Mouse (Mus musculus) C2C12 (cell line): ENCODE measurements around the gene 1500009C09Rik. TPM values are rescaled to one million over a fixed set of nuclear protein-coding genes. Genes with fewer than 3 reads are reported as not detected.
"Not testable (repeated sequence)": the region's sequence is repeated elsewhere in the genome, so short reads cannot be mapped to it uniquely, and the experiment has no call there.

Source experiments
- H3K27me3 ChIP-seq: one replicate; pipeline ENCODE4 v1.6.1; 2011; ENCODE audit not compliant: control insufficient read depth, insufficient read depth, insufficient read length
- H3K36me3 ChIP-seq: one replicate; pipeline ENCODE4 v1.6.1; 2011; ENCODE audit not compliant: control insufficient read depth, insufficient read depth
- H3K4me3 ChIP-seq: one replicate; pipeline ENCODE4 v1.5.1; 2011; ENCODE audit warnings: mild to moderate bottlenecking, control low read depth; ENCODE audit not compliant: poor library complexity, insufficient read depth, severe bottlenecking
- H3K79me2 ChIP-seq: one replicate; pipeline ENCODE4 v1.6.1; 2011; ENCODE audit not compliant: control insufficient read depth, insufficient read depth
- H3K79me3 ChIP-seq: one replicate; pipeline ENCODE4 v1.6.1; 2011; ENCODE audit warnings: low read depth, control low read depth
- H3ac ChIP-seq: one replicate; pipeline ENCODE3; 2011; ENCODE audit warnings: low read depth; ENCODE audit not compliant: control insufficient read depth, insufficient read length
- CEBPB ChIP-seq: IDR thresholded peaks from one replicate; pipeline ENCODE4 v1.6.1; 2011; ENCODE audit warnings: low read depth, mild to moderate bottlenecking, control low read depth, moderate library complexity
- CTCF ChIP-seq: IDR thresholded peaks from one replicate; pipeline ENCODE4 v1.5.1; 2011; ENCODE audit not compliant: control insufficient read depth, insufficient read depth, insufficient read length
- FOSL1 ChIP-seq: IDR thresholded peaks from one replicate; pipeline ENCODE4 v1.8.0; 2011; ENCODE audit warnings: mild to moderate bottlenecking, low read length; ENCODE audit not compliant: poor library complexity, insufficient read depth, severe bottlenecking
- MAX ChIP-seq: IDR thresholded peaks from one replicate; pipeline ENCODE4 v1.6.1; 2011; ENCODE audit warnings: mild to moderate bottlenecking, control low read depth
- MYOD1 ChIP-seq: IDR thresholded peaks from one replicate; pipeline ENCODE4 v1.6.1; 2011; ENCODE audit warnings: low read depth; ENCODE audit not compliant: control insufficient read depth, insufficient read length
- MYOG ChIP-seq: IDR thresholded peaks from one replicate; pipeline ENCODE4 v1.6.1; 2011; ENCODE audit not compliant: control insufficient read depth, insufficient read length; ENCODE audit errors: extremely low read depth
- USF1 ChIP-seq: IDR thresholded peaks from one replicate; pipeline ENCODE4 v1.6.1; 2011; ENCODE audit warnings: low read depth, mild to moderate bottlenecking, control low read depth, moderate library complexity
- polyA plus RNA-seq: library from polyadenylated mRNA; unstranded; fragments of >200 nt; fragmentation: generic; extraction: Trizol; gene quantifications from one replicate; pipeline ENCODE4 v1.2.1, GENCODE M21; 2012; ENCODE audit warnings: missing spikeins

The 1500009C09Rik gene
- polyA plus RNA-seq, 1 experiment: not detected

DNA sequence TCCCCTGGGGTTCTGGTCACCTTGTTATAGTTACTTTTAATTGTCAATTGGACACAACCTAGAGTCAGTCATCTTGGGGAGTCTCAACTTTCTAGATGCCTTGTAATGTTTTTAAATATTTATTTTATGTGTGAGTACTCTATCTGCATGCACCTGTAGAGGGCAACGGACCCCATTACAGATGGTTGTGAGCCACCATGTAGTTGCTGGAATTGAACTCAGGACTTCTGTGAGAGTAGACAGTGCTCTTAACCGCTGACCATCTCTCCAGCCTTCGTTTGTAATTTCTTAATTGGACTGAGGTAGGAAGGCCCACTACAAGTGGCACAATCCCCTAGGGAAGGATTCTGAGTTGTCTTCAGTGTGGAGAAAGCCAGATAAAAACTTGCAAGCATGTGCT is 8.9 kb upstream of the 1500009C09Rik start:
- TF ChIP-seq MYOG (no peak), USF1 (no peak), FOSL1 (no peak), CEBPB (no peak), CTCF (no peak), MAX (no peak), MYOD1 (no peak)
- H3ac ChIP-seq: peak overlapping the region; percentile 85
- peak overlapping the region; percentile 58 for H3K4me3 ChIP-seq
- no peaks in the 10 kb centered on the region for H3K79me3 ChIP-seq
- no peaks in the 10 kb centered on the region for H3K27me3 ChIP-seq
- H3K79me2 ChIP-seq: no peaks in the 10 kb centered on the region
- peaks cover 6% of the 10 kb centered on the region for H3K36me3 ChIP-seq

- Histone ChIP-seq H3K4me3 (peak overlapping the region; percentile 58), H3K27me3 (no peaks in the 10 kb centered on the region), H3K79me2 (no peaks in the 10 kb centered on the region), H3K79me3 (no peaks in the 10 kb centered on the region), H3K36me3 (peaks cover 2% of the 10 kb centered on the region), H3ac (peak overlapping the region; percentile 85)
- TF ChIP-seq CTCF (no peak), MYOG (no peak), FOSL1 (no peak), MYOD1 (no peak), CEBPB (no peak), MAX (no peak), USF1 (no peak)
These were observed 8.5 kb upstream of the 1500009C09Rik start for GRCm38 (mm10) chr15:82243742-82244114.

- H3K79me2 ChIP-seq: no peaks in the 10 kb centered on the region
- TF ChIP-seq MAX (peak; percentile 56), CTCF (no peak)
- peak within 1 kb of the TSS; percentile 58 for H3K4me3 ChIP-seq
- no peaks in the 10 kb centered on the region for H3K79me3 ChIP-seq
- H3K36me3 ChIP-seq: no peaks in the 10 kb centered on the region
- no peaks in the 10 kb centered on the region for H3K27me3 ChIP-seq
- H3ac ChIP-seq: peak within 1 kb of the TSS; percentile 85
These were observed 7.9 kb upstream of the 1500009C09Rik start, which contains the start of gene Cenpm for GRCm38 (mm10) chr15:82244115-82244804. Cenpm (minus strand) TSS chr15:82244748.

DNA sequence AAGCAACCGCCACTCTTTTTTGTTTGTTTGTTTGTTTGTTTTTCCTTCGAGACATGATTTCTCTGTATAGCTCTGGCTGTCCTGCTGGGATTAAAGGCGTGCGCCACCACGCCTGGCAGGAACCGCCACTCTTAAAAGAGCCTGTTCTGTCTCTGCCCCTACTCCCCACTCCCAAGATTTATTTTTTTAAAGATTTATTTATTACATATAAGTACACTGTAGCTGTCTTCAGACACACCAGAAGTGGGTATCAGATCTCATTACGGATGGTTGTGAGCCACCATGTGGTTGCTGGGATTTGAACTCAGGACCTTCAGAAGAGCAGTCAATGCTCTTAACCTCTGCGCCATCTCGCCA is 7.4 kb upstream of the 1500009C09Rik start:
- not testable (repeated sequence) for H3K27me3 ChIP-seq

DNA sequence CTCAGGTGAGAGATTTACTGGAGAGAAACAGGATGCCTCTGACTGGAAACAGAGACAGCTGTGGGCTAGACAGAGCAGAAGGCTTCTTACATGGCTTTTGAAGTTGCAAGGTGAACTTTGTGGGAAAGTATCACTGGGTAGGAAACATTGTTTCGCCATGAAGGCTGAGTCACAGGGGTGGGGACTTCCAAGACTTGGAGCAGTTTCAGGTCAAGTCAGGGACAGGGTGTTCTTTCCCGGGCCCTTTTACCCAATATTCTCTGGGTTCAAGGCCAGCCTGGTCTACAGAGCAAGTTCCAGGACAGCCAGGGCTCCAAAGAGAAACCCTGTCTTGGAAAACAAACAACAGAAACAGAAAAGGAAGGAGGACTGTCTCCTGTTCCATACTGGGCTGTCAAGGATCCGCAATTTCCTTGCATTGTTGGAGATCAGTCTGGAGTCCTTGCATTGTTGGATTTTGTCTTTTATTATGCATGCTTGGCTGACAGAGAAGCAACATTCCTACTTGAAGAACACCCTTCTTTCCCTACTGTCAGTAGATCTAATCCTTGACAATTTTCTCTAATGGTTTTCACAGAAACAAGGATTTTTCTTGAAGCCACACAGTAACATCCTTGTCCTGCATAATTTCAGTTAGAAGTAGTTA is 4.9 kb upstream of the 1500009C09Rik start:
- H3K27me3 ChIP-seq: no peaks in the 10 kb centered on the region
- no peaks in the 10 kb centered on the region for H3K79me3 ChIP-seq
- H3K36me3 ChIP-seq: no peaks in the 10 kb centered on the region
- H3ac ChIP-seq: no peak overlapping the region
- H3K79me2 ChIP-seq: no peaks in the 10 kb centered on the region
- peak; percentile 17 for TF ChIP-seq CEBPB
- TF ChIP-seq MYOG: no peak
- no peak overlapping the region for H3K4me3 ChIP-seq

More for the DNA sequence above, 7.4 kb upstream of the 1500009C09Rik start:
- not testable (repeated sequence) for H3K79me3 ChIP-seq, H3ac ChIP-seq, H3K79me2 ChIP-seq, H3K36me3 ChIP-seq
- H3K4me3 ChIP-seq: peak overlapping the region; percentile 58

- TF ChIP-seq CTCF (no peak), FOSL1 (no peak), MYOD1 (no peak), MYOG (no peak), CEBPB (no peak), USF1 (no peak), MAX (no peak)
- peaks cover 12% of the 10 kb centered on the region for H3K27me3 ChIP-seq
- H3K79me2 ChIP-seq: no peaks in the 10 kb centered on the region
- no peaks in the 10 kb centered on the region for H3K79me3 ChIP-seq
- H3K36me3 ChIP-seq: no peaks in the 10 kb centered on the region
- H3K4me3 ChIP-seq: no peak overlapping the region
- H3ac ChIP-seq: no peak overlapping the region
These were observed 618 bp upstream of the 1500009C09Rik start for GRCm38 (mm10) chr15:82251579-82251978.
